Mouse (Mus musculus) liver, adult 2 months (tissue): ENCODE measurements at regions not wholly inside any gene's neighbourhood (a gene's known extent, or its start where the extent isn't known, plus 50 kb on each side); places are given as distances from the start of the nearest gene placed in this dataset.

Source experiments
- CTCF ChIP-seq: fragments of 200-500 bp; IDR thresholded peaks from 2 replicates; pipeline ENCODE4 v1.5.1; 2011; ENCODE audit warnings: low read depth, low read length, control low read depth
- POLR2A ChIP-seq: fragments of 200-500 bp; IDR thresholded peaks from 2 replicates; pipeline ENCODE4 v1.6.1; 2011; ENCODE audit warnings: low read length, control low read depth; ENCODE audit not compliant: insufficient read depth; ENCODE audit errors: extremely low read depth

GRCm38 (mm10) chr2:137564064-137564624 is 447.7 kb upstream of the Jag1 start:
- no peak for TF ChIP-seq CTCF
- no peak for TF ChIP-seq POLR2A
